Mouse (Mus musculus) spleen, adult 18-20 months (tissue): ENCODE data around the gene Plp2.
A peak's percentile ranks its signal among the peaks of the same experiment; 100 is the strongest.

Experiments
- DNase-seq, 2 experiments: peaks; one replicate each; pipeline ENCODE4 v3.0.0; 2022; ENCODE audit warnings: mixed read lengths in 2 of 2

Plp2 gene

DNA sequence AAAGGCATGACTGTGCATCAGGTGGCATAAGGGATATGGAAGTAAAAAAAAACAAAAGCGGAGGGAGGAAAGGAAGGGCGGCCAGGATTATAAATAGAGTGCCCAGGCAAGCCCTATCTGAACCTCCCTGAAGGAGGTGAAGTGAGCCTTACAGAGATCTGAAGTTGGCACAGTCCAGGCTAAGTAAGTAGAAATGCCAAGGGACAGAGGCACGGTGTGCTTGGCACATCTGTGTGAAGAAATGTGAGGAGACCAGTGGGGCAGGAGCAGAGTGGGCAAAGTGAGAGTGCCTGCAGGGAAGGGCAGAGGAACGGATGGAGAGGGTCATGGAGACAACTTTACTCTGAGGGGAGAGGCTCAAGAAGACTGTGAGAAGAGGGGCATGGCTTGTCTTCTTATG is 10.1 kb downstream of the Plp2 start:
- no peak for DNase-seq

GRCm38 (mm10) chrX:7658785-7659589 is 12.2 kb downstream of the Plp2 start:
- DNase-seq, result no peak

DNA sequence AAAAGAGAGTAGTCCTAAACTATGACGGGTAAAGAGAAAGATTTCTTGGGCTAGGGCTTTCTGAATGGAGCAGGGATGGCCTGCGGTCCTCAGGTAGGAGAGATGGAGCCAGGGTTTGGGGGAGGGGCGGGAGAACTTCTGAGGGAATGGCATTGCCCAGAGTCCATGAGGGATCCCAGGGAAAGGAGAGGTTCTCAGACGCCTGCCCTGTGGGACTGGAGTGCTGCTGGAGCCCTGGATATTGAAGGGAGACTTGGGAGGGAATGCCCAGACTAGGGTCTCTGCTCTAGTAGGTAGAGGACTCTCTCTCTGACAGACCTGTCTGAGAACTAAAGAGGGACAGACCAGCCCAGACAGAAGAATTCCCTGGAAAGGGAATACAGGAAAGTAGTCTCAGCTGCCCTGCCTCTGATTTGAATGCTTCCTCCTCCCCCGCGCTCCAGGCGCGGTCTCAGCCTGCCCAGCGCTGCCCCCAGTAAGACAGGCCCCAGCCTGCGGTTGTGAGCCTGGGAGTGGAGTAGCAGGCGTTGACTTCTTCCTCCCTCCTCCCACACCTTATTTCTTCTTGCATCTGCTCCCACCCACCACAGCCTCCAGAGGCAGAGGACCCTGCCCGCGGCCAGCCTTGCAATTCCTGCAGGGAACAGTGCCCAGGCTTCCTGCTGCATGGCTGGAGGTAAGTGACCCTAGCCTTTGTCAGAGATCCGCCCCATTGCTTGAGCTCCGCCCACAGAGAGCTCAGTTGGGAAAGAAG is 13.0 kb downstream of the Plp2 start:
- no peak for DNase-seq

DNA sequence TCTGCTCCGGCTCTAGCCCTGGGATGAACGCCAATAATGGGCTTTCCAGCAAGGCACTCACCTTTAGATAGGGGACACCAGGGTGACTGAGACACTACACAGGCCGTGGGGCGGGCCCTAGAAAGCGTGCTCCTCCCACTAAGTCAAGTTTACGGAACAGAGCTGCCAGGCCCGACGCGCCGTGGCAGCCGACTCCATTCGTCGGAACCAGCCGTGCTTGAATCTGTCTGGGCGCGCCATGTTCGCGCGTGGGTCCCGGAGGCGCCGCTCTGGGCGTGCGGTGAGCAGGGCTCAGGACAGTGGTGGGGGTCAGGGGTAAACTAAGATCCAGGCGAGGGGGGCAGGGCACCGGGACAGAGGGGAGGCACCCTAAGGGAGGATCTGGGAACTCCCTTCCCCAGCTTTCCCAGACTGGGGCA is 14.0 kb downstream of the Plp2 start, which contains the start of gene Prickle3:
Prickle3 (plus strand) TSS at position 40 of the 419 bp plus-strand sequence.
- peak; percentile 52 to 62 for DNase-seq

GRCm38 (mm10) chrX:7648671-7649304 is 22.4 kb downstream of the Plp2 start:
- peak; percentile 74 for DNase-seq

DNA sequence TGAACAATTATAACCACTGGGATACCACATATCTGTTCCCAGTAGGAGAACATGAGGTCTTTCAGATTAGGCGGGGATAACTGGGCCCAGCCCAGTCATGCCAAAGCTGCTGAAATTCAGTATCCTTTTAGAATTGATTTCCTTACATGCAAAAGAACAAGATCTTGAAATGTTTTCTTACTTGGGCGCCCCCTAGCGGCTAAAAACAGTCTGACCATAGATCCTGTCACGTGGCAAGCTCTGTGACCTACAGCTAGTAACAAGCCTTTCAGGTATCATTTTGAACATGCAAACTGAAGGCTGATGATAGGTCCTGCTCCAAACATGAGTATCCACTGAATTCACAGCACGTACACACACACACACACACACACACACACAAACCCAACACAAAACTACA is 25.8 kb downstream of the Plp2 start:
- peak; percentile 61 to 80 for DNase-seq

DNA sequence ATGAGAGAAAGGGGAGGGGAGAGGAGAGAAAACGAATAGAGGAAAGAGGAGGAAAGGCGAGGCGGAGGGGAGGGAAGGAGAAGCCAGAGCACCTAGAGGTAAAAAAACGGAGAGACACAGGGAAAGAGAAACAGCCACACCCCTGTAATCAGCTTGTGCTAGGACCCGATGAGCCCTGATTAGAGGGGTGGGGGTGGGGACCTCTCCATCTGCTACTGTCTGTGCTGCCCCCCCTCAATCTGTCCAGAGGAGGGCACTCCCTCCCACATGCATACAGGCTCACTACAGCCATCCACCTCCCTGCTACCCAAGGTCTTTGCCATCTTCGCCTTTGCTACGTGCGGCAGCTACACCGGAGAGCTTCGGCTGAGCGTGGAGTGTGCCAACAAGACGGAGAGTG is 30.4 kb downstream of the Plp2 start:
- DNase-seq, result no peak

GRCm38 (mm10) chrX:7639536-7640325 is 31.5 kb downstream of the Plp2 start:
- no peak for DNase-seq

GRCm38 (mm10) chrX:7638401-7639091 is 32.6 kb downstream of the Plp2 start, which contains the start of gene Syp:
Gene Syp, plus strand, starts transcription at chrX:7638471.
- DNase-seq, result peak; percentile 64 to 73

- DNase-seq, result no peak
These were observed 36.1 kb downstream of the Plp2 start for GRCm38 (mm10) chrX:7635101-7635500.

DNA sequence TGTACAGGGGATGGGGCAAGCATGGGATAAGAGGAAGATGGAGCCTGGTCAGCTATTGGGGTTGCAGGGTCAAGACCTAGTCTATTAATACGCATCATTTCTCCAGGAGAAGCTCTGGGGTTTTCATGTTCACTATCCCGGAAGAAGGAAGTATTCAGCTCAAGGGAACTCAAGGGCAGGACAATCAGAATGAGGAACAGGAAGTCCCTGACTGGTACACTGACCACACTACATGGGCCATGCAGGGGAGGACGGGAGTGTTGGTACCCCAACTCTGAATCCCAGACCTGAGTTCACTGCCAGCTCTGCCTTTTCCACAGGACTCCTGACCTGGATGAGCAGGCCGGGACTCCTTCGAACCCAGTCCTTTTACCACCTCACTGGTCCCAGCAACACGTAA is 38.6 kb downstream of the Plp2 start:
- no peak for DNase-seq
